Mouse (Mus musculus) mesoderm, embryonic 11.5 days (tissue): ENCODE results near the gene Asic4.

ENCODE experiments used
- DNase-seq: peaks from one replicate; pipeline ENCODE4 v3.0.0-alpha.2; 2012; ENCODE audit warnings: low read depth, low spot score

Gene Asic4

GRCm38 (mm10) chr1:75502945-75503650, 52.9 kb downstream of the Asic4 start:
- no peak for DNase-seq

GRCm38 (mm10) chr1:75503651-75503980, 53.4 kb downstream of the Asic4 start:
- DNase-seq, result no peak

- no peak for DNase-seq
These were observed 54.2 kb downstream of the Asic4 start for GRCm38 (mm10) chr1:75504256-75505045.

GRCm38 (mm10) chr1:75505159-75505955, 55.1 kb downstream of the Asic4 start:
- peak; percentile 59 for DNase-seq

- DNase-seq, result peak; percentile 83
These were observed 56.0 kb downstream of the Asic4 start, which contains the start of gene Obsl1 for GRCm38 (mm10) chr1:75505956-75506831. Gene Obsl1 (minus strand): TSS chr1:75506452.

GRCm38 (mm10) chr1:75507006-75507405, 56.8 kb downstream of the Asic4 start, which contains the start of gene Inha:
Gene Inha (plus strand): TSS chr1:75507077.
- DNase-seq, result no peak

- no peak for DNase-seq
These were observed 59.4 kb downstream of the Asic4 start for GRCm38 (mm10) chr1:75509586-75509985.

GRCm38 (mm10) chr1:75510154-75510553, 59.9 kb downstream of the Asic4 start:
- no peak for DNase-seq

- DNase-seq, result no peak
These were observed 61.4 kb downstream of the Asic4 start for GRCm38 (mm10) chr1:75511437-75512210.

- no peak for DNase-seq
These were observed 62.3 kb downstream of the Asic4 start for GRCm38 (mm10) chr1:75512550-75512949.

- no peak for DNase-seq
These were observed 66.6 kb downstream of the Asic4 start for GRCm38 (mm10) chr1:75516703-75517380.

GRCm38 (mm10) chr1:75517984-75518383, 67.7 kb downstream of the Asic4 start:
- peak; percentile 43 for DNase-seq

GRCm38 (mm10) chr1:75518427-75518826, 68.2 kb downstream of the Asic4 start:
- DNase-seq, result no peak

GRCm38 (mm10) chr1:75519576-75519975, 69.3 kb downstream of the Asic4 start:
- DNase-seq, result no peak

- peak; percentile 95 for DNase-seq
These were observed 71.2 kb downstream of the Asic4 start, which contains the start of gene Stk11ip for GRCm38 (mm10) chr1:75521321-75522031. Gene Stk11ip (plus strand): TSS chr1:75521529.
